In genomic region chr11:86627649-86628048, GRCm38 (mm10) we compare ENCODE assay signal across 31 mouse cellular contexts. TPM values are rescaled to one million over a fixed set of nuclear protein-coding genes. Genes with fewer than 3 reads are reported as not detected.
DNase-seq lines count a peak whose midpoint lies in the region; ATAC-seq and TF ChIP-seq lines count a peak whose summit lies in the region.
"Had no signal": no experiment of that assay in that cellular context is flagged by ENCODE, and none has a peak within 500 bp of the region (broad histone marks: within the 10 kb centered on the region; RNA-seq: fewer than 3 reads in every experiment).

No protein-coding gene starts in this region.

- 0 out of 2 replicates have a peak, but pooled peaks have one; percentile 28 for TF ChIP-seq CTCF in heart, adult 2 months (IDR thresholded peaks at IDR 0.05)
- peak; percentile 35 for TF ChIP-seq CTCF in lung, postnatal 0 days (IDR thresholded peaks at IDR 0.05)
- peak; percentile 40 for TF ChIP-seq CTCF in stomach, postnatal 0 days (IDR thresholded peaks at IDR 0.05; ENCODE audit: low read depth)

- H3K36me3 ChIP-seq in heart, adult 2 months (ENCODE audit: control insufficient read depth, insufficient read depth, low read length): no peaks in the 10 kb centered on the region; the same call in 1 of the 2 replicates
- H3K36me3 ChIP-seq in heart, embryonic 11.5 days (ENCODE audit: control insufficient read depth, insufficient read depth, low read length): no peaks in the 10 kb centered on the region
- no peaks in the 10 kb centered on the region for H3K36me3 ChIP-seq in lung, postnatal 0 days (ENCODE audit: insufficient read depth, low read length)
- peaks cover 56% of the 10 kb centered on the region for H3K36me3 ChIP-seq in liver, embryonic 12.5 days
- no peaks in the 10 kb centered on the region for H3K36me3 ChIP-seq in stomach, postnatal 0 days (ENCODE audit: control insufficient read depth, insufficient read depth, low read length)

- H3K9me3 ChIP-seq in heart, embryonic 11.5 days (replicated peaks; ENCODE audit: control insufficient read depth, low read length): no peaks in the 10 kb centered on the region
- H3K9me3 ChIP-seq in lung, postnatal 0 days (ENCODE audit: low read length): no peaks in the 10 kb centered on the region
- no peaks in the 10 kb centered on the region for H3K9me3 ChIP-seq in liver, embryonic 12.5 days (replicated peaks)
- no peaks in the 10 kb centered on the region for H3K9me3 ChIP-seq in stomach, postnatal 0 days (ENCODE audit: control insufficient read depth, low read length)
- H3K9me3 ChIP-seq: embryonic facial prominence, embryonic 13.5 days; G1E; heart, embryonic 10.5 days; hindbrain, embryonic 13.5 days; limb, embryonic 12.5 days; liver, embryonic 15.5 days; lung, embryonic 15.5 days; megakaryocyte, embryonic 14.5 days; midbrain, embryonic 12.5 days had no signal

- no peak for TF ChIP-seq POLR2A in heart, adult 2 months (IDR thresholded peaks at IDR 0.05; ENCODE audit: insufficient read depth, low read depth, low read length)

- H3K4me1 ChIP-seq in heart, adult 2 months (ENCODE audit: control insufficient read depth, insufficient read depth, low read length): no peaks in the 10 kb centered on the region
- H3K4me1 ChIP-seq in heart, embryonic 11.5 days (ENCODE audit: control insufficient read depth, insufficient read depth, low read length): no peaks in the 10 kb centered on the region
- H3K4me1 ChIP-seq in lung, postnatal 0 days (ENCODE audit: insufficient read depth, low read depth, low read length): peaks cover 8% of the 10 kb centered on the region; the same call in 1 of the 2 replicates
- peaks cover 61% of the 10 kb centered on the region for H3K4me1 ChIP-seq in liver, embryonic 12.5 days
- H3K4me1 ChIP-seq in stomach, postnatal 0 days (replicated peaks; ENCODE audit: control insufficient read depth, insufficient read depth): no peaks in the 10 kb centered on the region
- H3K4me1 ChIP-seq: heart, embryonic 10.5 days; hindbrain, embryonic 13.5 days; midbrain, embryonic 12.5 days had no signal

- no peak for DNase-seq in heart, adult 2 months
- DNase-seq in lung, postnatal 0 days (ENCODE audit: low spot score): no peak
- no peak for DNase-seq in lung, postnatal 4 days
- no peak for DNase-seq in stomach, postnatal 0 days (ENCODE audit: low spot score)
- DNase-seq in spleen, adult 18-20 months: no peak
- DNase-seq in Muller cell, postnatal 12 days (ENCODE audit: inconsistent ontology term): no peak
- DNase-seq: adrenal gland, postnatal 36 days; cerebellum, adult 18-20 months; cerebellum, postnatal 10 days; gastrocnemius, postnatal 10 days; heart, postnatal 4 days; kidney, adult 18-20 months; layer of hippocampus, adult 9-11 months; lung, postnatal 36 days; right cerebral cortex, postnatal 25 days; thymus, adult 2 months; thymus, postnatal 36 days had no signal

- intact Hi-C loops in heart, adult 2 months (cut with DNase I): no loop called here

- H3K4me3 ChIP-seq in heart, adult 2 months: no peak overlapping the region
- no peak overlapping the region for H3K4me3 ChIP-seq in heart, embryonic 11.5 days (ENCODE audit: low read depth, low read length)
- H3K4me3 ChIP-seq in lung, postnatal 0 days (ENCODE audit: low read depth, low read length): no peak overlapping the region
- no peak overlapping the region for H3K4me3 ChIP-seq in liver, embryonic 12.5 days
- no peak overlapping the region for H3K4me3 ChIP-seq in stomach, postnatal 0 days (ENCODE audit: low read depth, low read length)
- H3K4me3 ChIP-seq: embryonic facial prominence, embryonic 13.5 days; erythroblast, embryonic 14.5 days; heart, embryonic 10.5 days; hindbrain, embryonic 13.5 days; left cerebral cortex, adult 2 months; limb, embryonic 12.5 days; liver, embryonic 15.5 days; lung, embryonic 15.5 days; megakaryocyte, embryonic 14.5 days; midbrain, embryonic 12.5 days had no signal

- no peak overlapping the region for H3K27ac ChIP-seq in heart, adult 2 months
- no peak overlapping the region for H3K27ac ChIP-seq in heart, embryonic 11.5 days (ENCODE audit: low read depth, low read length)
- H3K27ac ChIP-seq in lung, postnatal 0 days (ENCODE audit: low read length): no peak overlapping the region
- peak overlapping the region; percentile 82 for H3K27ac ChIP-seq in liver, embryonic 12.5 days
- H3K27ac ChIP-seq in stomach, postnatal 0 days (replicated peaks): no peak overlapping the region
- H3K27ac ChIP-seq: embryonic facial prominence, embryonic 13.5 days; heart, embryonic 10.5 days; hindbrain, embryonic 13.5 days; left cerebral cortex, adult 2 months; limb, embryonic 12.5 days; lung, embryonic 15.5 days; midbrain, embryonic 12.5 days had no signal

- no peak overlapping the region for H3K9ac ChIP-seq in heart, adult 2 months (ENCODE audit: low read depth, low read length)
- no peak overlapping the region for H3K9ac ChIP-seq in heart, embryonic 11.5 days (ENCODE audit: low read depth, low read length)
- H3K9ac ChIP-seq in lung, postnatal 0 days (replicated peaks; ENCODE audit: low read depth): no peak overlapping the region
- no peak overlapping the region for H3K9ac ChIP-seq in liver, embryonic 12.5 days
- H3K9ac ChIP-seq in stomach, postnatal 0 days (ENCODE audit: low read length): no peak overlapping the region
- H3K9ac ChIP-seq: embryonic facial prominence, embryonic 13.5 days; hindbrain, embryonic 13.5 days; limb, embryonic 12.5 days; liver, embryonic 15.5 days; lung, embryonic 15.5 days; midbrain, embryonic 12.5 days had no signal

- H3K79me2 ChIP-seq in heart, adult 2 months (replicated peaks; ENCODE audit: control insufficient read depth, insufficient read depth, low read length): no peaks in the 10 kb centered on the region

- H3K4me2 ChIP-seq in heart, embryonic 11.5 days: no peak overlapping the region
- H3K4me2 ChIP-seq in lung, postnatal 0 days (replicated peaks; ENCODE audit: low read depth, low read length): no peak overlapping the region
- H3K4me2 ChIP-seq in liver, embryonic 12.5 days: no peak overlapping the region
- H3K4me2 ChIP-seq in stomach, postnatal 0 days (replicated peaks; ENCODE audit: low read depth): no peak overlapping the region
- H3K4me2 ChIP-seq: embryonic facial prominence, embryonic 13.5 days; hindbrain, embryonic 13.5 days; limb, embryonic 12.5 days; liver, embryonic 15.5 days; lung, embryonic 15.5 days; midbrain, embryonic 12.5 days had no signal

- no peaks in the 10 kb centered on the region for H3K27me3 ChIP-seq in heart, adult 2 months (ENCODE audit: control insufficient read depth, insufficient read depth, low read length)
- H3K27me3 ChIP-seq in heart, embryonic 11.5 days (ENCODE audit: control insufficient read depth, insufficient read depth, low read length): no peaks in the 10 kb centered on the region
- no peaks in the 10 kb centered on the region for H3K27me3 ChIP-seq in lung, postnatal 0 days (replicated peaks; ENCODE audit: insufficient read depth, low read length)
- no peaks in the 10 kb centered on the region for H3K27me3 ChIP-seq in liver, embryonic 12.5 days (replicated peaks)
- H3K27me3 ChIP-seq in stomach, postnatal 0 days (ENCODE audit: control insufficient read depth, insufficient read depth, low read length): no peaks in the 10 kb centered on the region
- H3K27me3 ChIP-seq: embryonic facial prominence, embryonic 13.5 days; hindbrain, embryonic 13.5 days; limb, embryonic 12.5 days; liver, embryonic 15.5 days; lung, embryonic 15.5 days; megakaryocyte, embryonic 14.5 days; midbrain, embryonic 12.5 days had no signal

- no peak for TF ChIP-seq EP300 in heart, adult 2 months (IDR thresholded peaks at IDR 0.05; ENCODE audit: insufficient read depth, low read depth, low read length)
- no peak for TF ChIP-seq EP300 in lung, postnatal 0 days (IDR thresholded peaks at IDR 0.05)
- TF ChIP-seq EP300 in stomach, postnatal 0 days (optimal IDR thresholded peaks at IDR 0.05): no peak

- ATAC-seq in heart, embryonic 11.5 days (replicated peaks; ENCODE audit: insufficient number of reproducible peaks, low FRiP score, low TSS enrichment): no peak
- no peak for ATAC-seq in lung, postnatal 0 days
- no peak for ATAC-seq in liver, embryonic 12.5 days
- ATAC-seq in stomach, postnatal 0 days (ENCODE audit: low FRiP score, low TSS enrichment): no peak
- ATAC-seq: forebrain, embryonic 16.5 days had no signal

RNA-seq across cellular contexts. Expression of gene Vmp1, which starts 56.0 kb away (rescaled TPM):
- 10 to 100 TPM; 58.2 to 66.9 TPM for total RNA-seq in heart, adult 2 months (2021)
- polyA plus RNA-seq in heart, adult 2 months (2012; rRNA removed): 34.0 and 59.2 TPM in 2 replicates
- polyA plus RNA-seq in heart, embryonic 11.5 days (2014; fragmentation: Nextera tagmentation; extraction: Ambion mirVana): 112 and 120 TPM in 2 replicates
- 181 and 202 TPM in 2 replicates for polyA plus RNA-seq in lung, postnatal 0 days (2015; fragmentation: Nextera tagmentation; extraction: Ambion mirVana)
- polyA plus RNA-seq in liver, embryonic 12.5 days (2016; fragmentation: Nextera tagmentation; extraction: Ambion mirVana): 102 and 110 TPM in 2 replicates
- 162 and 181 TPM in 2 replicates for polyA plus RNA-seq in stomach, postnatal 0 days (2015; fragmentation: Nextera tagmentation; extraction: Ambion mirVana)

RNA-seq across cellular contexts. Expression of gene Ptrh2, which starts 56.1 kb away (rescaled TPM):
- 1 to 10 TPM; 5.9 to 6.4 TPM for total RNA-seq in heart, adult 2 months (2021)
- polyA plus RNA-seq in heart, adult 2 months (2012; rRNA removed): 3.7 and 5.2 TPM in 2 replicates
- 21.5 and 22.7 TPM in 2 replicates for polyA plus RNA-seq in heart, embryonic 11.5 days (2014; fragmentation: Nextera tagmentation; extraction: Ambion mirVana)
- 11.7 and 12.2 TPM in 2 replicates for polyA plus RNA-seq in lung, postnatal 0 days (2015; fragmentation: Nextera tagmentation; extraction: Ambion mirVana)
- polyA plus RNA-seq in liver, embryonic 12.5 days (2016; fragmentation: Nextera tagmentation; extraction: Ambion mirVana): 26.1 and 26.8 TPM in 2 replicates
- 19.4 and 19.8 TPM in 2 replicates for polyA plus RNA-seq in stomach, postnatal 0 days (2015; fragmentation: Nextera tagmentation; extraction: Ambion mirVana)
